Mouse (Mus musculus): ENCODE measurements around the gene Rbm19.
"Not testable (repeated sequence)": the region's sequence is repeated elsewhere in the genome, so short reads cannot be mapped to it uniquely, and the experiment has no call there.

- not testable (repeated sequence) for TF ChIP-seq POLR2A (IDR thresholded peaks at IDR 0.05; ENCODE audit: low read depth, low read length); CTCF (IDR thresholded peaks at IDR 0.05; ENCODE audit: extremely low read depth, insufficient read depth, insufficient read length, insufficient replicate concordance)
Measured at GRCm38 (mm10) chr5:120117161-120117560, 896 bp downstream of the Rbm19 start.
